ENCODE assay signal across 27 mouse cellular contexts in the genomic region with DNA sequence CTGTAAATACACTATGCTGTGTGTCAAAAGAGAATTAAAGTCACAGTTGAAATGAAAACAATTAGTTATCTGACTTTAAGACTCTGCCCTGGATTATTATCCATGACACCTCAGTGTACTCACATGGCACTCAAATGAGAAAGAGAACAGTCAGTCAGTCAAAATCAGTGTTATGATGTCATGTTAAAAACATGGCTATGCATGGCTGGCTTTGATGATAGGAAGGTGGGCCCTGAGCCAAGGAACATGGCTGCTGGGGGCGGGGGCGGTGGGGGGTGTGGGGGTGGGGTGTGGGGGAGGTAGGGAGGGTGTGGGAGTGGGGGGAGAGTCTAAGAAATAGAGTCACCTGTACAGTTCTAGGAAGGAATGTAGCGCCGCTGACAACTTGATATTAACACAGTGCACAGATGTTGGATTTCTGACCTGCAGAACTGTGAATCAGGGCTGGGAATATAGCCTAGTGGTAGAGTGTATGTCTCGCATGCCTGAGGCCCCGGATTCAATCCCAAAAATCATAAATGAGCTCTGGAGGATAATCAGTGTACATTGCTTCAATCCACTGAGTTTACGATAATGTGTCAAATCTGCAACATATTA. TPM values are rescaled to one million over a fixed set of nuclear protein-coding genes. Genes with fewer than 3 reads are reported as not detected.
DNase-seq lines count a peak whose midpoint lies in the region; ATAC-seq and TF ChIP-seq lines count a peak whose summit lies in the region.
"Had no signal": no experiment of that assay in that cellular context is flagged by ENCODE, and none has a peak within 500 bp of the region (broad histone marks: within the 10 kb centered on the region; RNA-seq: fewer than 3 reads in every experiment).

No protein-coding gene starts in this region.

- peak overlapping the region; percentile 39; the same call in 1 of the 2 replicates for H3K27ac ChIP-seq in heart, embryonic 12.5 days (ENCODE audit: poor library complexity, severe bottlenecking)
- peak overlapping the region; percentile 61 for H3K27ac ChIP-seq in heart, embryonic 15.5 days
- H3K27ac ChIP-seq in heart, embryonic 10.5 days = no peak overlapping the region
- H3K27ac ChIP-seq in kidney, postnatal 0 days = no peak overlapping the region
- H3K27ac ChIP-seq: embryonic facial prominence, embryonic 10.5 days; embryonic facial prominence, embryonic 13.5 days; forebrain, embryonic 12.5 days; forebrain, embryonic 15.5 days; hindbrain, embryonic 14.5 days; hindbrain, postnatal 0 days had no signal

- no peaks in the 10 kb centered on the region for H3K36me3 ChIP-seq in heart, embryonic 12.5 days
- H3K36me3 ChIP-seq in heart, embryonic 15.5 days = no peaks in the 10 kb centered on the region
- no peaks in the 10 kb centered on the region for H3K36me3 ChIP-seq in heart, embryonic 10.5 days
- no peaks in the 10 kb centered on the region for H3K36me3 ChIP-seq in kidney, postnatal 0 days (ENCODE audit: insufficient read depth, low read length)
- H3K36me3 ChIP-seq: embryonic facial prominence, embryonic 10.5 days; embryonic facial prominence, embryonic 13.5 days; forebrain, embryonic 12.5 days; forebrain, embryonic 15.5 days had no signal

- 70% methylated on average over 6 of the region's 7 CpGs for WGBS in heart, embryonic 12.5 days
- WGBS in heart, embryonic 15.5 days = 51% methylated on average over 7 of the region's 7 CpGs
- 76% methylated on average over 7 of the region's 7 CpGs for WGBS in heart, embryonic 10.5 days
- 63% methylated on average over 7 of the region's 7 CpGs for WGBS in kidney, postnatal 0 days

- DNase-seq in heart, postnatal 25 days (ENCODE audit: low spot score) = no peak
- no peak for DNase-seq in heart, embryonic 10.5 days (ENCODE audit: low spot score)
- peak; percentile 35 to 53 for DNase-seq in heart, postnatal 10 days
- DNase-seq in heart, postnatal 36 days = no peak
- DNase-seq in kidney, postnatal 0 days (ENCODE audit: low spot score) = no peak
- no peak for DNase-seq in kidney, adult 18-20 months
- DNase-seq: adrenal gland, adult 8-10 months; adrenal gland, postnatal 25 days; cerebellum, adult 11-12 months; cerebellum, adult 8-10 months; cerebellum, postnatal 10 days; cerebellum, postnatal 36 days; embryo, embryonic 11 days; gastrocnemius, postnatal 25 days; kidney, adult 2 months had no signal

- H3K4me3 ChIP-seq in heart, embryonic 12.5 days = no peak overlapping the region
- no peak overlapping the region for H3K4me3 ChIP-seq in heart, embryonic 15.5 days
- no peak overlapping the region for H3K4me3 ChIP-seq in heart, embryonic 10.5 days
- no peak overlapping the region for H3K4me3 ChIP-seq in kidney, postnatal 0 days (replicated peaks; ENCODE audit: low read depth, low read length)
- H3K4me3 ChIP-seq: embryonic facial prominence, embryonic 10.5 days; embryonic facial prominence, embryonic 13.5 days; erythroblast, embryonic 14.5 days; forebrain, embryonic 12.5 days; forebrain, embryonic 15.5 days had no signal

- H3K4me1 ChIP-seq in heart, embryonic 12.5 days (replicated peaks) = peaks cover 14% of the 10 kb centered on the region
- H3K4me1 ChIP-seq in heart, embryonic 15.5 days (replicated peaks) = peaks cover 8% of the 10 kb centered on the region; the same call in 1 of the 2 replicates
- peaks cover 4% of the 10 kb centered on the region; the same call in 1 of the 2 replicates for H3K4me1 ChIP-seq in heart, embryonic 10.5 days
- H3K4me1 ChIP-seq in kidney, postnatal 0 days (replicated peaks; ENCODE audit: insufficient read depth, low read length) = peaks cover 5% of the 10 kb centered on the region; the same call in 1 of the 2 replicates
- H3K4me1 ChIP-seq: embryonic facial prominence, embryonic 13.5 days; forebrain, embryonic 12.5 days had no signal

- ATAC-seq in heart, embryonic 12.5 days (ENCODE audit: insufficient number of reproducible peaks, low FRiP score) = no peak
- ATAC-seq in heart, embryonic 15.5 days (replicated peaks; ENCODE audit: insufficient number of reproducible peaks, insufficient read depth, low FRiP score, low read depth) = peak; percentile 53
- 0 out of 2 replicates have a peak, but pooled peaks have one; percentile 25 for ATAC-seq in kidney, postnatal 0 days (replicated peaks; ENCODE audit: low FRiP score, low read depth)
- ATAC-seq: activated CD4-positive, CD25-positive, alpha-beta regulatory T cell, adult 4 months; forebrain, embryonic 15.5 days; hindbrain, postnatal 0 days; inflammation-experienced regulatory T-cells, adult 6 months; intestine, embryonic 16.5 days had no signal

- no peak for TF ChIP-seq CTCF in kidney, postnatal 0 days (IDR thresholded peaks at IDR 0.05; ENCODE audit: low read depth)

- H3K9me3 ChIP-seq in heart, embryonic 12.5 days (replicated peaks) = no peaks in the 10 kb centered on the region
- H3K9me3 ChIP-seq in heart, embryonic 15.5 days (replicated peaks) = no peaks in the 10 kb centered on the region
- no peaks in the 10 kb centered on the region for H3K9me3 ChIP-seq in heart, embryonic 10.5 days
- no peaks in the 10 kb centered on the region for H3K9me3 ChIP-seq in kidney, postnatal 0 days (replicated peaks; ENCODE audit: low read length)
- H3K9me3 ChIP-seq: embryonic facial prominence, embryonic 10.5 days; embryonic facial prominence, embryonic 13.5 days; forebrain, embryonic 12.5 days; forebrain, embryonic 15.5 days had no signal

- intact Hi-C loops in heart, postnatal 25 days (cut with DNase I) = no loop called here
- intact Hi-C loops in heart, postnatal 10 days (cut with DNase I) = no loop called here
- intact Hi-C loops in heart, postnatal 36 days (cut with DNase I) = no loop called here

- no peak overlapping the region for H3K4me2 ChIP-seq in heart, embryonic 12.5 days
- H3K4me2 ChIP-seq in heart, embryonic 15.5 days = no peak overlapping the region
- no peak overlapping the region for H3K4me2 ChIP-seq in kidney, postnatal 0 days (ENCODE audit: low read length)
- H3K4me2 ChIP-seq: embryonic facial prominence, embryonic 13.5 days; forebrain, embryonic 12.5 days; forebrain, embryonic 15.5 days; hindbrain, embryonic 14.5 days had no signal

- no peaks in the 10 kb centered on the region for H3K27me3 ChIP-seq in heart, embryonic 12.5 days (replicated peaks)
- H3K27me3 ChIP-seq in heart, embryonic 15.5 days = no peaks in the 10 kb centered on the region
- no peaks in the 10 kb centered on the region for H3K27me3 ChIP-seq in heart, embryonic 10.5 days (ENCODE audit: insufficient read depth, poor library complexity, severe bottlenecking)
- no peaks in the 10 kb centered on the region for H3K27me3 ChIP-seq in kidney, postnatal 0 days (ENCODE audit: insufficient read depth, low read length)
- H3K27me3 ChIP-seq: embryonic facial prominence, embryonic 13.5 days; forebrain, embryonic 12.5 days; forebrain, embryonic 15.5 days had no signal

- H3K9ac ChIP-seq in heart, embryonic 12.5 days = no peak overlapping the region
- no peak overlapping the region for H3K9ac ChIP-seq in heart, embryonic 15.5 days
- H3K9ac ChIP-seq in kidney, postnatal 0 days (ENCODE audit: low read depth, low read length) = no peak overlapping the region
- H3K9ac ChIP-seq: embryonic facial prominence, embryonic 13.5 days; forebrain, embryonic 12.5 days; forebrain, embryonic 15.5 days; hindbrain, embryonic 14.5 days had no signal

RNA-seq across cellular contexts. Expression of gene Pja2, which starts 13.0 kb away (rescaled TPM):
- 84.1 and 87.5 TPM in 2 replicates for polyA plus RNA-seq in heart, embryonic 12.5 days (2016; fragmentation: Nextera tagmentation; extraction: Ambion mirVana)
- total RNA-seq in heart, postnatal 25 days (2021) = 100 to 1,000 TPM; 105 to 113 TPM
- 70.1 and 73.9 TPM in 2 replicates for polyA plus RNA-seq in heart, embryonic 15.5 days (2015; fragmentation: Nextera tagmentation; extraction: Ambion mirVana)
- polyA plus RNA-seq in heart, embryonic 10.5 days (2016; fragmentation: Nextera tagmentation; extraction: Ambion mirVana) = 70.9 and 85.2 TPM in 2 replicates
- 100 to 1,000 TPM; 140 to 148 TPM for total RNA-seq in heart, postnatal 10 days (2021)
- 100 to 1,000 TPM; 106 to 107 TPM for total RNA-seq in heart, postnatal 36 days (2021)
- 58.8 and 63.8 TPM in 2 replicates for polyA plus RNA-seq in kidney, postnatal 0 days (2015; fragmentation: Nextera tagmentation; extraction: Ambion mirVana)

Comparison
In these comparisons a context has a peak if more than half of its experiments do, and no peak if none do; other contexts are left out.
1. H3K27ac ChIP-seq: peak in heart, embryonic 12.5 days (single experiment) and heart, embryonic 15.5 days (single experiment); none in heart, embryonic 10.5 days (single experiment) and kidney, postnatal 0 days (single experiment).
2. DNase-seq: peak in heart, postnatal 10 days (2 of 2); none in heart, postnatal 25 days (single experiment), heart, embryonic 10.5 days (single experiment), heart, postnatal 36 days (0 of 2), kidney, postnatal 0 days (single experiment) and kidney, adult 18-20 months (single experiment).